Mouse (Mus musculus): Measurements from ENCODE around the gene Dmd.

Gene Dmd

GRCm38 (mm10) chrX:84364981-84365380, 1416.3 kb downstream of the Dmd start:
- DNase-seq (ENCODE audit: low read depth, low spot score) = no peak

GRCm38 (mm10) chrX:84435608-84436007, 1486.9 kb downstream of the Dmd start:
- DNase-seq (ENCODE audit: low read depth, low spot score) = no peak

DNA sequence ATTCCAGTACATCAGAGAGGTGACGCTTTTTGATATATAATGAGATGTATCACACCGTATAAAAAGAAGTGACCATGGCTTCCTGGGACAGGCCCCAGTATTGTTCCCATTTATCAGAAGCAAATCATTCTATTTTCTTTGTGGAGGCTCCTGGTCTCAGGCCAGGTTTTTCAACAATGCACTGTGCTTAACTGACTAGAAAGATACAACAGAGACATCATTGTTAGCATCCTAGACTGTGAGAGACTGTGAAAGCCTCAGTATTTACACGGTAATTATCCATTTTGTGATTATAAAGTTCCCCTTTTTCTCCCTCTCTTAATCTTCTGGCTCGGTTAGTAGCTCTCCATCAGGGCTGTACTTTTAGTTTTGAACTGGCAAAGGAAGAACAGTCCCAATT, 1487.9 kb downstream of the Dmd start:
- DNase-seq (ENCODE audit: low read depth, low spot score) = no peak

DNA sequence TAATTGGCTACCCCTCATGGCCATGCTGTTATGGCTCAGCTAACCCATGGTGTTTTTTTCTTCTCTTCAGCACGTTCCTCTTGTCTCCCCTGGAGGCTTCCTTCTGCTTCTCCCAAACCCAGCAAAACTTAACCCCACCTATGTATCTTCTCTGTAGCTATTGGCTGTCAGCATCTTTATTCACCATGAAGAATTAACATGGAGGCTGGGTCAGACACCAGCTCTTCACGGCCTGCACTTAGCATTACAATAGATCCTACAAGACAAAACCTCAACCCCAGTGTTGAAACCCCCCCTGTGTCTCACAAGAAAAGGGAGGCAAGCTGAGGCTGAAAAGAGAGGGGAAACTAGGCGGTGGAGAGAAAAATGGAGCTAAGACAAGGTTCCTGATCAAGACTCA, 1494.3 kb downstream of the Dmd start:
- DNase-seq (ENCODE audit: low read depth, low spot score) = no peak

GRCm38 (mm10) chrX:84443985-84444384, 1495.3 kb downstream of the Dmd start:
- DNase-seq (ENCODE audit: low read depth, low spot score) = no peak

DNA sequence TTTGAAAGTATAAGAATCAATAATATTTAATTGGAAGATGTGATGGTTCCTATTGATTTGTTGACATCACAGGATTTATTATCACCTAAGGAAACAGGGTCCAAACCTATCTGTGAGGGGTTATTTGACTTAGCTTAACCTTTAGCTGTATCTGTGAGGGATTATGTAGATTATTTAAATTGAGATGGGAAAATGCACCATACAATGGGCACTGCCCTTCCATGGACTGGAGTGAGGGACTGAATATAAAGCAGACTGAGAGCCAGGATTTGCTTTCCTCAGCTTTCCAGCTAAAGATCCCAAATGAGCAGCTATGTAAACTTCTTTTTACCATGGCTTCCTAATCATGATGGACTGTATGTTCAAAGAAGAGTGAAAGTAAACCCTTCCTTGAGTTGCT, 1496.0 kb downstream of the Dmd start:
- no peak for DNase-seq (ENCODE audit: low read depth, low spot score)

GRCm38 (mm10) chrX:84454473-84454872, 1505.8 kb downstream of the Dmd start:
- DNase-seq (ENCODE audit: low read depth, low spot score) = peak; percentile 39

GRCm38 (mm10) chrX:84514650-84515366, 1566.1 kb downstream of the Dmd start:
- DNase-seq (ENCODE audit: low read depth, low spot score) = no peak

- no peak for DNase-seq (ENCODE audit: low read depth, low spot score)
Observed at GRCm38 (mm10) chrX:84551995-84552394, 1603.3 kb downstream of the Dmd start.

GRCm38 (mm10) chrX:84553441-84553840, 1604.8 kb downstream of the Dmd start:
- DNase-seq (ENCODE audit: low read depth, low spot score) = no peak

DNA sequence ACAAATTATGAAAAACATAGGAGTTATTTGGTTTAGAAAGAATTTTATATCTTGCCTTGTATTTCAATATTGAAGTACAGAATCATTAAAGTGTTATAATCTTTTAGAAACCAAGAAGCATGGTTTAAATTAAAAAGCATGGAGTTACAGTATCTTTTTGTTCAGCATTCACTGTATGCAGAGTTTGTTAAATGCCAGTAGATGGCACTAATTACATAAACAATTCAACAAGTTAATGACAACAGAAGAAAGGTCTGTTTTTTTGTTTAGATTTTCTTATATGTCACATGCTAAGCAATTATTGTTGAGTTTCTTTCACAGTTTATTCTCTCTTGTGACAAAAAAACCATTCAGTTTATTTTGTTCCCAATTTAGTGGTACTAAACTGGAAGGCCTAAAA, 1649.8 kb downstream of the Dmd start:
- no peak for DNase-seq (ENCODE audit: low read depth, low spot score)

GRCm38 (mm10) chrX:84640446-84640845, 1691.8 kb downstream of the Dmd start:
- DNase-seq (ENCODE audit: low read depth, low spot score) = no peak

- no peak for DNase-seq (ENCODE audit: low read depth, low spot score)
Observed at GRCm38 (mm10) chrX:84747683-84748082, 1799.0 kb downstream of the Dmd start.

DNA sequence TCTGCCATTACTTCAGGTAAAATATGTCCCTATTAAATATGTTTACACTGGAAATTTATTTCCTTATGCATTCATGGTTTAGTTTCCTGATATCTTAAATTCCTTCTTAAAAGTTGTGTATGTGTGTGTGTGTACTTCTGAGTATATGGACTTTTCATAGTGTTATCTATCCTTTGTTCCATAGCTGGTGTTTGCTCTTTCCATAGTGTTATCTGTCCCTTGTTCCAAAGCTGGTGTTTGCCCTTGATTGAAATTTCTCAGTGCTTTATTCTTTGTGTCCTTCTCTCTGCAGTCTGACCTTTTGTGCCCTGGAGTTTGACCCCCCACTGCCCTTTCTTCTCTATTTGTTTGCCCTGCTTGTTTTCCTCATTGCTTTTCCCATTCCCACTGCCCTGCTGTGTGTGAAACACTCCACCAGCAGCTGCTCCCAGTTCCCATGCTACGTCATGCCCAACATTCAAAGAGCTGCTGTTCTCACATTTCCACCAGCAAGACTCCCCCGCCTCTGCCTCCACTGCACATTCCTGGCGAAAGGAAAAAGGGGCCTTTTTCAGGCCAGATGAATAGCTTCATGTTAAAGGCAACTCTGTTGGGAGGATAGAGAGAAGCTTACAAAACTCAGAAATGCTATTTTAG, 1911.5 kb downstream of the Dmd start:
- no peak for DNase-seq (ENCODE audit: low read depth, low spot score)

GRCm38 (mm10) chrX:84873090-84873489, 1924.4 kb downstream of the Dmd start:
- DNase-seq (ENCODE audit: low read depth, low spot score) = no peak

- no peak for DNase-seq (ENCODE audit: low read depth, low spot score)
Observed at GRCm38 (mm10) chrX:84878125-84878524, 1929.5 kb downstream of the Dmd start.

GRCm38 (mm10) chrX:84932715-84933473, 1984.2 kb downstream of the Dmd start:
- DNase-seq (ENCODE audit: low read depth, low spot score) = no peak

DNA sequence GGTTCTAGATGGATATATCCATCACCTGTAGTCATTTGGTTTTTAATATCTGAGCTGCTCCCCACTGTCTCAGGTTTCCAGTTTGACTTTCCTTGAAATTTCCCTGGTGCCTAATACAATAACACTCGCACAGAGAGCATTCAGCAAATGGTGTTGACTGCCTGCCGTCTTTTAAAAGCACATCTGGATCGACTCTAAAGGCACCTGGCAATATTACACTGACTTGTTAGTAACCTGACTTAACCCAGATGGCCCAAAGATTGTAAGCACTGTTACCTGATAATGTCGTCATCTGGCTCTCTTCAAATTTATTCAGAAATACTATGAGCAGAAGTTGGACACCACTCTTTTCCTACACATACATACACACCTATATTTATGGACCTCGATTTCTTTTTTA, 2011.9 kb downstream of the Dmd start:
- no peak for DNase-seq (ENCODE audit: low read depth, low spot score)

- no peak for DNase-seq (ENCODE audit: low read depth, low spot score)
Observed at GRCm38 (mm10) chrX:84960972-84961371, 2012.3 kb downstream of the Dmd start.

DNA sequence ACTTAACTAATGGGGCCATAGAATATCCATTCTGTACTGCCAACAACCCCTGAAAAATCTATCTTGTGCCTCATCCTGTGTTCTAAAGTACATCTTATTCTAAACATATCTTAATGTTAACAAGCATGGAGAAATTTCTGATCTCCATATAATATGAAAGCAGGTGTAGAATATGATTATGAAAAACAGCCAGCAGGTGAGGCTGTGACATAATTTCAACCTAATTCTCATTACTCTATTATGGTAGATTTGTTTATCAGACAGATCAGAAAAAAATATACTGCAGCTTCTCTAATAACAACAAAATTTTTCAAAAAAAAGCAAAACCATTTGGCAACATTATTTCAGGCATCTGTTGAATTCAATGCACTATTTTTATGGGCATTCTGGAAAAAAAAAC, 2059.6 kb downstream of the Dmd start:
- DNase-seq (ENCODE audit: low read depth, low spot score) = peak; percentile 0

GRCm38 (mm10) chrX:85041466-85042058, 2092.9 kb downstream of the Dmd start:
- peak; percentile 15 for DNase-seq (ENCODE audit: low read depth, low spot score)

GRCm38 (mm10) chrX:85046631-85047030, 2098.0 kb downstream of the Dmd start:
- DNase-seq (ENCODE audit: low read depth, low spot score) = no peak
